Mouse (Mus musculus) G1E-ER4 (cell line): ENCODE results near the gene Knstrn. TPM values are rescaled to one million over a fixed set of nuclear protein-coding genes. Genes with fewer than 3 reads are reported as not detected.

Experiments used
- GATA1 ChIP-seq: IDR thresholded peaks from one replicate; pipeline ENCODE4 v1.8.0; 2012; ENCODE audit warnings: low read length, inconsistent platforms
- polyA plus RNA-seq: library from polyadenylated mRNA; stranded (reverse); fragments of >175 nt; gene quantifications from 2 replicates; pipeline ENCODE4 v1.2.3, GENCODE M21; 2012

Knstrn gene
- polyA plus RNA-seq, 1 experiment, result 129 TPM

- no peak for TF ChIP-seq GATA1
Measured at GRCm38 (mm10) chr2:118822800-118823199, 9.0 kb downstream of the Knstrn start.

- no peak for TF ChIP-seq GATA1
Measured at GRCm38 (mm10) chr2:118824396-118824795, 10.6 kb downstream of the Knstrn start.

GRCm38 (mm10) chr2:118829096-118829495, 15.3 kb downstream of the Knstrn start:
- no peak for TF ChIP-seq GATA1

- TF ChIP-seq GATA1, result no peak
Measured at GRCm38 (mm10) chr2:118834061-118834460, 20.3 kb downstream of the Knstrn start.

GRCm38 (mm10) chr2:118835115-118835514, 21.3 kb downstream of the Knstrn start:
- no peak for TF ChIP-seq GATA1

GRCm38 (mm10) chr2:118838330-118838729, 24.5 kb downstream of the Knstrn start:
- TF ChIP-seq GATA1, result no peak

GRCm38 (mm10) chr2:118841186-118841585, 27.4 kb downstream of the Knstrn start:
- TF ChIP-seq GATA1, result no peak

GRCm38 (mm10) chr2:118841774-118842173, 28.0 kb downstream of the Knstrn start:
- TF ChIP-seq GATA1, result no peak

- no peak for TF ChIP-seq GATA1
Measured at GRCm38 (mm10) chr2:118844427-118844826, 30.6 kb downstream of the Knstrn start.

GRCm38 (mm10) chr2:118846246-118846645, 32.4 kb downstream of the Knstrn start:
- no peak for TF ChIP-seq GATA1

GRCm38 (mm10) chr2:118851756-118852155, 38.0 kb downstream of the Knstrn start:
- no peak for TF ChIP-seq GATA1

- no peak for TF ChIP-seq GATA1
Measured at GRCm38 (mm10) chr2:118861454-118862339, 47.9 kb downstream of the Knstrn start, which contains the start of gene Ivd. Ivd (plus strand) TSS chr2:118861954.

- TF ChIP-seq GATA1, result no peak
Measured at GRCm38 (mm10) chr2:118862340-118862675, 48.5 kb downstream of the Knstrn start.

- TF ChIP-seq GATA1, result no peak
Measured at GRCm38 (mm10) chr2:118870601-118871000, 56.8 kb downstream of the Knstrn start.

GRCm38 (mm10) chr2:118871032-118871431, 57.2 kb downstream of the Knstrn start:
- no peak for TF ChIP-seq GATA1

GRCm38 (mm10) chr2:118873018-118873417, 59.2 kb downstream of the Knstrn start:
- TF ChIP-seq GATA1, result no peak

- no peak for TF ChIP-seq GATA1
Measured at GRCm38 (mm10) chr2:118873890-118874430, 60.2 kb downstream of the Knstrn start.
